Mouse (Mus musculus) ES-E14 (cell line): ENCODE measurements around the gene Lin28a. TPM values are rescaled to one million over a fixed set of nuclear protein-coding genes. Genes with fewer than 3 reads are reported as not detected.

ENCODE experiments used
- DNase-seq: peaks from one replicate; pipeline ENCODE4 v3.0.0-alpha.2; 2013; ENCODE audit warnings: low read depth, low spot score
- H3K27ac ChIP-seq: 2 replicates; pipeline ENCODE4 v1.5.1; 2012; ENCODE audit warnings: low read depth, mild to moderate bottlenecking, low read length, moderate library complexity, mixed read lengths; ENCODE audit not compliant: poor library complexity, insufficient read depth, severe bottlenecking
- H3K36me3 ChIP-seq: 2 replicates; pipeline ENCODE4 v1.6.1; 2012; ENCODE audit warnings: mild to moderate bottlenecking, low read length, moderate library complexity, mixed read lengths; ENCODE audit not compliant: control insufficient read depth, poor library complexity, insufficient read depth, severe bottlenecking
- H3K4me1 ChIP-seq, 2 experiments: fragments of 150-350 bp in 1 of 2; sonication (generic) in 1 of 2; 2 replicates each; pipeline ENCODE4 v1.6.1; 2012; ENCODE audit warnings: low read length in 2 of 2, mild to moderate bottlenecking in 1 of 2, mixed read lengths in 1 of 2; ENCODE audit not compliant: control insufficient read depth in 2 of 2, insufficient read depth in 2 of 2, poor library complexity in 1 of 2
- H3K4me3 ChIP-seq, 2 experiments: fragments of 150-350 bp in 1 of 2; sonication (generic) in 1 of 2; 2 replicates each; pipeline ENCODE4 v1.5.1; 2012; ENCODE audit warnings: low read length in 2 of 2, low read depth in 1 of 2, mild to moderate bottlenecking in 1 of 2, mixed read lengths in 1 of 2; ENCODE audit not compliant: insufficient read depth in 1 of 2, poor library complexity in 1 of 2, severe bottlenecking in 1 of 2
- H3K9ac ChIP-seq: 2 replicates; pipeline ENCODE4 v1.6.1; 2012; ENCODE audit warnings: low read depth, mild to moderate bottlenecking, low read length, mixed read lengths; ENCODE audit not compliant: poor library complexity, insufficient read depth, severe bottlenecking
- H3K9me3 ChIP-seq: fragments of 150-350 bp; sonication (generic); 2 replicates; pipeline ENCODE4 v1.6.1; 2012; ENCODE audit warnings: low read depth, mild to moderate bottlenecking, low read length; ENCODE audit not compliant: control insufficient read depth, insufficient read depth
- CHD2 ChIP-seq: IDR thresholded peaks from 2 replicates; pipeline ENCODE4 v1.6.1; 2014; ENCODE audit warnings: mild to moderate bottlenecking, low read depth, low read length, inconsistent platforms
- HCFC1 ChIP-seq: IDR thresholded peaks from 2 replicates; pipeline ENCODE4 v1.6.1; 2012; ENCODE audit warnings: low read length, inconsistent platforms, borderline replicate concordance; ENCODE audit not compliant: insufficient read depth
- MAFK ChIP-seq: IDR thresholded peaks from 2 replicates; pipeline ENCODE4 v1.6.1; 2014; ENCODE audit warnings: mild to moderate bottlenecking, low read depth, low read length, inconsistent platforms; ENCODE audit not compliant: insufficient read depth
- ZC3H11A ChIP-seq: IDR thresholded peaks from 2 replicates; pipeline ENCODE4 v1.6.1; 2012; ENCODE audit warnings: low read depth, mild to moderate bottlenecking, inconsistent platforms, low read length, borderline replicate concordance
- ZNF384 ChIP-seq: IDR thresholded peaks from 2 replicates; pipeline ENCODE4 v1.6.1; 2012; ENCODE audit warnings: low read depth, low read length, inconsistent platforms
- in situ Hi-C, 2 experiments: fragments of 600-800 bp; cut with MboI; formaldehyde crosslinking; loops; one replicate each; pipeline ENCODE4 v1.15.1; 2025; ENCODE audit warnings: low sequenced_read_pairs in 2 of 2, inconsistent platforms in 1 of 2; ENCODE audit not compliant: unreplicated experiment in 2 of 2
- total RNA-seq: library from RNA; depleted of rRNA; stranded (reverse); fragments of 300-350 nt; gene quantifications from 2 replicates; pipeline ENCODE4 v1.2.3, GENCODE M21; 2012

The Lin28a gene
- total RNA-seq, 1 experiment, result 134 TPM

DNA sequence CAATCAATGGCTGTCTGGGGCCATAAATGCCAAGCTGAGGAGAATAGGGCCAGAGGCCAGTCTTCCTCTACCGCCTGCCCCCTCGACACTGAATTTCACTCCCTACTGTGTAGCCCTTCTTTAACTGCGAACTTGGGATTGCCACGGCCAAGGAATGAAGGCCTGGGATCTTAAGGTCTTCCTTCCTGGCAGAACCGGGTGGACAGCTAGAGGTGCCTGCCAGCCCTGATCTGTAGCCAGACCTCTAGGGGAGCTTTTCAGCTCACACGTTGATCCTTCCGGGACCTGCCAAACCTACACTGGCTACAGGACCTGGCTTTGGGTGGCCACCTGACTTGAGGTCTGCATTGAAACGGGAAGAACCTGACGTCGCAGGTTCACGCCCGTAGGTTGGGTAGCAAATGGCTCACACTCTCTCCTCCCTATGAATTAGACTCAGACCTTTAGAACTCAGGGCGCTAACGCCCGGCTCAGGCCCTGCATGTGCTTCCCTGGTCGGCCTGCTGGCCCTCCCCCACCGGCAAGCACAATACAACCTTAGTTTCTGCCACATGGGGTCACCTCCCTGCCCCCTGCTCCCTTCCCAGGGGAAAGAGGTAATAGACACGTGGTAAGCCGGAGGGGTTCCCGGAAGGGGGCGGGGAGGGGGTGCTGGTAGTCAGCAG lies 1.3 kb downstream of the Lin28a start:
- in situ Hi-C loops, result no loop called here
- Histone ChIP-seq H3K4me1 (peaks cover 3 to 4% of the 10 kb centered on the region in 2 experiments; a peak in 3 of 4 replicates), H3K27ac (peak overlapping the region; percentile 96), H3K4me3 (peak overlapping the region; percentile 85 to 88), H3K9me3 (no peaks in the 10 kb centered on the region), H3K36me3 (peaks cover 5% of the 10 kb centered on the region; the same call in 1 of the 2 replicates), H3K9ac (peak overlapping the region; percentile 87)
- TF ChIP-seq ZC3H11A, result no peak
- TF ChIP-seq CHD2, result no peak
- TF ChIP-seq HCFC1, result no peak
- no peak for TF ChIP-seq MAFK
- no peak for TF ChIP-seq ZNF384
- DNase-seq, result no peak

DNA sequence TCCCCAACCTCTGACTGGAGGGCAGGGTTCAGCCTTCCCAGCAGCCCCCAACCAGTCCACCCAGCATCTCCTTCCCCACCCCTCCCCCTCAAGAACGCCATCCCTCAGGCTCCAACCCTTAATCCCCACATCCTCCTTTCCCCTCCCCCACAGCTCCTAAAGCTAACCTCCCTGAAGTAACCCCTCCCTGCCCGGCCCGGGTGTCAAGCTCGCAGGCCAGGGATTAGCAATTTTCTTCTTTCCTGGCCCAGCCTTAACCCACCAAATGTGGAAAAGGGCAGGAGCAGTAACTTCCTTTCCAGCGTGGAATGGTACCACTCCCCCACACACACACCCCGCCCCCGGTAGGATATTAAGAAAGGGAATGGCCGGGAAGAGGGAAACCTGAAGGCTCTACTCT lies 1.9 kb downstream of the Lin28a start:
- TF ChIP-seq ZC3H11A (no peak), ZNF384 (no peak), HCFC1 (no peak), MAFK (no peak), CHD2 (no peak)
- DNase-seq, result peak; percentile 85
- Histone ChIP-seq H3K4me1 (peaks cover 3 to 4% of the 10 kb centered on the region in 2 experiments; a peak in 3 of 4 replicates), H3K9me3 (no peaks in the 10 kb centered on the region), H3K27ac (peak overlapping the region; percentile 96), H3K36me3 (peaks cover 5% of the 10 kb centered on the region; the same call in 1 of the 2 replicates), H3K9ac (peak overlapping the region; percentile 87), H3K4me3 (peak overlapping the region; percentile 85 to 88)
- in situ Hi-C loops, result no loop called here

DNA sequence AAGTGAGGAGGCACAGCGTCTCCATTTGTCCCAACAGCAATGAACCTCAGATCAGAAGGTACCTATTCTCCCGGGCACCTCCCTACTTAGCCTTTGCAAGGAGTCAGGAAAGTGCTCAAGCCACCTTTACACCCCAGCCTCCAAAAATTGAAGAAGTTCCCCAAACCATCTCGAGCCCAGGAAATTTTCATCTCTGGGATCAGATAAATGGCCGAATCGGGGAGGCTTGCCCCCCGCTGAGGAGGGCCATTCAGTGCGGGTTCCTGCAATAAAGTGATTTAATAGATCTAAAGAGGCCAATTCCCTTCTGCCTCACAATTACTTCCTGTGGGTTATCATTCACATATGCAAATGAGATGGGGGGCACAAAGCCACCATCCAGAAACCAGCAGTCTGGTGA lies 2.4 kb downstream of the Lin28a start:
- H3K4me1 ChIP-seq, result peaks cover 3 to 4% of the 10 kb centered on the region in 2 experiments; a peak in 3 of 4 replicates
- peaks cover 5% of the 10 kb centered on the region; the same call in 1 of the 2 replicates for H3K36me3 ChIP-seq
- no peak for DNase-seq
- TF ChIP-seq HCFC1 (no peak), CHD2 (no peak), MAFK (no peak), ZNF384 (0 out of 2 replicates have a peak, but pooled peaks have one; percentile 10), ZC3H11A (no peak)
- H3K9ac ChIP-seq, result peak overlapping the region; percentile 30; the same call in 1 of the 2 replicates
- H3K4me3 ChIP-seq, result peak overlapping the region in 1 of 2 experiments; percentile 41; a peak in 2 of 4 replicates
- peak overlapping the region; percentile 71 for H3K27ac ChIP-seq
- no peaks in the 10 kb centered on the region for H3K9me3 ChIP-seq
- in situ Hi-C loops, result no loop called here

DNA sequence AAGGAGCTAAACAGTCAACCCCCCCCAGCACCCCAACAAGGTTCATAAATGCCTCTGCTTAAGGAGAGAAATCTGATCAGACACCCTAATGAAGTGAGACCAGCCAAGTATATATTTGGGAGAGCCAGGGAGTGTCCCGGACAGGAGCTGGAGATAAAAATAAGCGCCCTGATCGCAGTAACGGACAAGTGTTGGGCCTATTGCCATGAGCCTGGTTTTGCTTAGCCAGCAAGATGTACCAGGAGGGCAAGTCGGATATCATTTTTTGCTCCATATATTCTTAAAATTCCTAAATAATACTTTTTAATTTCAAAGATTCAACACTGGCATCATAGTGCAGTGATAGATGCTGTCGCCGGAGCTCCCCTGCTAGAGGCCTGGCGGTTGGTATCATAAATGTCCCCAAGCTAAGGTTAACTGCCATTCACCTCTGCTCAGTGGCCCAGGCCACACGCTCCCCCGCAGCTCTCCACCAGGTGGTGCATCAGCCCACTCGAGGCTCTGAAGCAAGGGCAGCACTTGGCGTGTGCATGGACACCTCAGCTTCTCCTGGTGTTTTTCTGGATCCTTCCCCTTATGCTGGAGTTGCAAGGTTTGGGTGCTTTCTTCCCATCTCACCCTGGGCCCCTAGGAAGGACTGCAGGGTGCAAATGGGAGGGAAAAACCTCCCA lies 5.6 kb downstream of the Lin28a start:
- DNase-seq, result peak; percentile 44
- H3K9me3 ChIP-seq, result no peaks in the 10 kb centered on the region
- peaks cover 11% of the 10 kb centered on the region; the same call in 1 of the 2 replicates for H3K36me3 ChIP-seq
- H3K9ac ChIP-seq, result peak overlapping the region; percentile 27; the same call in 1 of the 2 replicates
- peaks cover 8 to 10% of the 10 kb centered on the region in 2 experiments for H3K4me1 ChIP-seq
- H3K4me3 ChIP-seq, result no peak overlapping the region; a peak in 1 of 4 replicates
- TF ChIP-seq HCFC1 (no peak), MAFK (peak; percentile 61; the same call in 1 of the 2 replicates)
- in situ Hi-C loops, result no loop called here
- peak overlapping the region; percentile 6; the same call in 1 of the 2 replicates for H3K27ac ChIP-seq
